Mouse (Mus musculus): Measurements from ENCODE around the gene Tiam2. TPM values are rescaled to one million over a fixed set of nuclear protein-coding genes. Genes with fewer than 3 reads are reported as not detected.
"Not testable (repeated sequence)": the region's sequence is repeated elsewhere in the genome, so short reads cannot be mapped to it uniquely, and the experiment has no call there.

The Tiam2 gene
- polyA plus RNA-seq, 1 experiment from 2014 or later = 11.9 TPM

- Histone ChIP-seq H3K36me3 (replicated peaks; ENCODE audit: control insufficient read depth, insufficient read depth, low read depth, low read length) (no peaks in the 10 kb centered on the region), H3K4me1 (ENCODE audit: control insufficient read depth, insufficient read depth, low read length) (no peaks in the 10 kb centered on the region; the same call in 1 of the 2 replicates), H3K9ac (replicated peaks; ENCODE audit: low read length) (no peak overlapping the region), H3K27ac (replicated peaks; ENCODE audit: low read depth, low read length) (no peak overlapping the region), H3K4me3 (ENCODE audit: low read depth, low read length) (no peak overlapping the region), H3K4me2 (ENCODE audit: low read depth, low read length) (no peak overlapping the region), H3K27me3 (ENCODE audit: control insufficient read depth, insufficient read depth, low read length) (no peaks in the 10 kb centered on the region), H3K9me3 (replicated peaks; ENCODE audit: control insufficient read depth, low read length) (no peaks in the 10 kb centered on the region)
- DNase-seq (ENCODE audit: low spot score) = peak; percentile 68
- 41% methylated on average over 12 of the region's 12 CpGs for WGBS
- no peak for ATAC-seq (replicated peaks; ENCODE audit: insufficient number of reproducible peaks, low FRiP score, low TSS enrichment, low read depth)
Observed at GRCm38 (mm10) chr17:3345276-3345885, 19.0 kb downstream of the Tiam2 start.

DNA sequence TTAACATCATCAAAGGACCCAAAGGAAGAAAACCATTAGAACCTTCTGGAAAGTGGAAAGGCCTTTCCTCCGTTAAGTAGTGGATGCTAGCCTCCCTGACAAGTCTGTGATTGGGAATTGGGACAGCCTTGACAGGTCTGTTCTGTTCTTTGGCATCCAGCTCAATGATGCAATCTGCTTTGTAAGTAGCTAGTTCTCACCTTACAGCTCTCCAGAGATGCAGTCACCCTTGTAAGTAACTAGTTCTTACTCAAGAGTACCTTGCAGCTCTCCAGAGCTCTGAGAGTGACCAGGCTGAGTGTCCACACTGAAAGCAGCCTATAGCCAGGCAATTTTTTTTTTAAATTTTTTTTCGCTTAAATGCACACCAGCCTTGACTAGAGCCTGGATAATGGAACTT lies 21.4 kb downstream of the Tiam2 start:
- H3K9me3 ChIP-seq (replicated peaks; ENCODE audit: control insufficient read depth, low read length) = no peaks in the 10 kb centered on the region
- ATAC-seq (replicated peaks; ENCODE audit: insufficient number of reproducible peaks, low FRiP score, low TSS enrichment, low read depth) = no peak
- H3K4me3 ChIP-seq (ENCODE audit: low read depth, low read length) = no peak overlapping the region
- H3K36me3 ChIP-seq (replicated peaks; ENCODE audit: control insufficient read depth, insufficient read depth, low read depth, low read length) = no peaks in the 10 kb centered on the region
- no peak overlapping the region for H3K27ac ChIP-seq (replicated peaks; ENCODE audit: low read depth, low read length)
- no peak overlapping the region for H3K4me2 ChIP-seq (ENCODE audit: low read depth, low read length)
- no peaks in the 10 kb centered on the region for H3K27me3 ChIP-seq (ENCODE audit: control insufficient read depth, insufficient read depth, low read length)
- H3K4me1 ChIP-seq (ENCODE audit: control insufficient read depth, insufficient read depth, low read length) = no peaks in the 10 kb centered on the region; the same call in 1 of the 2 replicates
- H3K9ac ChIP-seq (replicated peaks; ENCODE audit: low read length) = no peak overlapping the region
- DNase-seq (ENCODE audit: low spot score) = no peak
- 74% methylated on average over 2 of the region's 2 CpGs for WGBS

DNA sequence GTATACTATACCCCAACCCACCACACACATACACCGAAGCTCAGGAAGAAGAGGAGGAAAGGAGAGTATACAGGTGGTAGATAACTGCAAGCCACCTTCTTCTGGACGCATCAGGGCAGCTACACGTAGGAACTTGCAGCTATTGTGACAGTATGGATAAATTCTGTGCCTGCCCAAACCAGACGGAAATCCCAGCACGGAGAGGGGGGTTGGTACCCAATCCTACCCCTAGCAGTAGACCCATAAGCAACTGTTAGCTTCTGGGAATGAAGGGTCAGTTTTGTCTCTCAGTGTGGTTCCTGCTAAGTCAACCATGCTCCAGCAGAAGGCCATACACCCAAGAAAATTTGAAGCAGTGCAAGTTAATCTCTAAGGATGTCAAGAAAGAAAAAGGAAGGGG lies 23.0 kb downstream of the Tiam2 start:
- 91% methylated on average over 5 of the region's 5 CpGs for WGBS
- Histone ChIP-seq H3K9me3 (replicated peaks; ENCODE audit: control insufficient read depth, low read length) (no peaks in the 10 kb centered on the region), H3K27me3 (ENCODE audit: control insufficient read depth, insufficient read depth, low read length) (no peaks in the 10 kb centered on the region), H3K36me3 (replicated peaks; ENCODE audit: control insufficient read depth, insufficient read depth, low read depth, low read length) (no peaks in the 10 kb centered on the region), H3K9ac (replicated peaks; ENCODE audit: low read length) (no peak overlapping the region), H3K4me3 (ENCODE audit: low read depth, low read length) (no peak overlapping the region), H3K27ac (replicated peaks; ENCODE audit: low read depth, low read length) (no peak overlapping the region), H3K4me1 (ENCODE audit: control insufficient read depth, insufficient read depth, low read length) (no peaks in the 10 kb centered on the region; the same call in 1 of the 2 replicates), H3K4me2 (ENCODE audit: low read depth, low read length) (no peak overlapping the region)
- DNase-seq (ENCODE audit: low spot score) (no peak), ATAC-seq (replicated peaks; ENCODE audit: insufficient number of reproducible peaks, low FRiP score, low TSS enrichment, low read depth) (no peak)

DNA sequence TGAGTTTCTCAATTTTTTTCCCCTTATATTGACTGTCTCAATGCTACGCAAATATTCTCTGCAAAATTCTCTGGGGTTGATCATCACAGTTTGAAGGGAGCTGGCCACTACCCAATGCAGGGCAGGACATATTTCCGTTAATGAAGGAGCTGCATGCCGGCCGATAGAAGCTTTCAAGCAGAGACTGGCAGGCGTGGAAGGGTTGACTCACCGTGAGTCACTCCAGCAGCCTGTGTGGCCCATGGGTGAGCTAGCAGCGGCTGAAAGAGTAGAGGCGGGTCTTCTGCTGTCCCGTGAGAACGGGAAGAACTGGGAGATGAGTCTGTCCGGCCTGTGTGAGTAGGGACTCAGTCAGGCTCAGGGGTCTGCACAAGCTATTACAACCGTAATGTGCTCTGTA lies 23.6 kb downstream of the Tiam2 start:
- Histone ChIP-seq H3K27ac (replicated peaks; ENCODE audit: low read depth, low read length) (no peak overlapping the region), H3K4me3 (ENCODE audit: low read depth, low read length) (no peak overlapping the region), H3K4me1 (ENCODE audit: control insufficient read depth, insufficient read depth, low read length) (no peaks in the 10 kb centered on the region; the same call in 1 of the 2 replicates), H3K36me3 (replicated peaks; ENCODE audit: control insufficient read depth, insufficient read depth, low read depth, low read length) (no peaks in the 10 kb centered on the region), H3K4me2 (ENCODE audit: low read depth, low read length) (no peak overlapping the region), H3K9me3 (replicated peaks; ENCODE audit: control insufficient read depth, low read length) (no peaks in the 10 kb centered on the region), H3K9ac (replicated peaks; ENCODE audit: low read length) (no peak overlapping the region), H3K27me3 (ENCODE audit: control insufficient read depth, insufficient read depth, low read length) (no peaks in the 10 kb centered on the region)
- ATAC-seq (replicated peaks; ENCODE audit: insufficient number of reproducible peaks, low FRiP score, low TSS enrichment, low read depth) (no peak), DNase-seq (ENCODE audit: low spot score) (no peak)
- 82% methylated on average over 12 of the region's 12 CpGs for WGBS

DNA sequence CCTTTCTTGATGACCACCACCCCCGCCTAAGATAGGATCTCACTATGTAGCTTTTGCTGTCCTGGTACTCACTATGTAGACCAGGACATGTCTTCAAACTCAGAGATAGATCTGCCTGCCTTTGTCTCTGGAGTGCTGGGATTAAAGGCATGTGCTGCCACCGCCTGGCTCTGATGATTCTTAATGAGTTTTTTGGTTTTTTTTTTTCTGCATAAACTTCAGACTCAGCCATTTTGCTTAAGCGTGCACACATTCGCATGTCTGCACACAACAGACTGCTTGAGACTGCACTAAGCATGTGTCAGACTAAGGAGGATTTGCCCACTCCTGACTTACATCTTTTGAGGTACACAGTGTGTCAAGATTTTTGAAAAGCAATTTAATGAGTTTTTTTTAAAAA lies 24.0 kb downstream of the Tiam2 start:
- no peak overlapping the region for H3K9ac ChIP-seq (replicated peaks; ENCODE audit: low read length)
- no peak overlapping the region for H3K4me2 ChIP-seq (ENCODE audit: low read depth, low read length)
- no peak overlapping the region for H3K27ac ChIP-seq (replicated peaks; ENCODE audit: low read depth, low read length)
- ATAC-seq (replicated peaks; ENCODE audit: insufficient number of reproducible peaks, low FRiP score, low TSS enrichment, low read depth) = no peak
- H3K4me1 ChIP-seq (ENCODE audit: control insufficient read depth, insufficient read depth, low read length) = no peaks in the 10 kb centered on the region; the same call in 1 of the 2 replicates
- H3K27me3 ChIP-seq (ENCODE audit: control insufficient read depth, insufficient read depth, low read length) = no peaks in the 10 kb centered on the region
- 88% methylated on average over 4 of the region's 4 CpGs for WGBS
- H3K4me3 ChIP-seq (ENCODE audit: low read depth, low read length) = no peak overlapping the region
- H3K36me3 ChIP-seq (replicated peaks; ENCODE audit: control insufficient read depth, insufficient read depth, low read depth, low read length) = no peaks in the 10 kb centered on the region
- DNase-seq (ENCODE audit: low spot score) = no peak
- H3K9me3 ChIP-seq (replicated peaks; ENCODE audit: control insufficient read depth, low read length) = no peaks in the 10 kb centered on the region

DNA sequence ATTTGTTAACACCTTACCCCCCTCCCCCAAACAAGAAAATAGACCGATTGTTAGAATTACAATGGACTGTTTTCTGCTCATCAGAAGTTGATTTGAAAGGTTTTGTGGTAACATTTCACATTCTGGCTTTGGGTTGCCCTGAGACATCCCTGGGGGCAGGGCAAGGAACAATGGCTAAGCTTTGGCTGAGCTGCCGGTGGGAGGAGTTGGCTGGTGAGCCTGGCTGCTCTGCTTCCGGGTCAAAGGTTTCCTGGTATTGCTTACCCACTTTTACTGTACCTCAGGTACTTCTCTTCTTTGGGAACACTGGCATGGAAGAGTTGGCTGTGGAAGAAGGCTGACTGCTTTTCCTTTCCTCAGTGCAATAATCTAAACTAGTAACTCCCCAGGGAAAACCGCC lies 25.3 kb downstream of the Tiam2 start:
- no peaks in the 10 kb centered on the region for H3K4me1 ChIP-seq (ENCODE audit: control insufficient read depth, insufficient read depth, low read length)
- DNase-seq (ENCODE audit: low spot score) = no peak
- no peaks in the 10 kb centered on the region for H3K27me3 ChIP-seq (ENCODE audit: control insufficient read depth, insufficient read depth, low read length)
- no peaks in the 10 kb centered on the region for H3K36me3 ChIP-seq (replicated peaks; ENCODE audit: control insufficient read depth, insufficient read depth, low read depth, low read length)
- ATAC-seq (replicated peaks; ENCODE audit: insufficient number of reproducible peaks, low FRiP score, low TSS enrichment, low read depth) = no peak
- WGBS = 64% methylated on average over 4 of the region's 4 CpGs
- H3K27ac ChIP-seq (replicated peaks; ENCODE audit: low read depth, low read length) = no peak overlapping the region
- no peak overlapping the region for H3K4me3 ChIP-seq (ENCODE audit: low read depth, low read length)
- no peaks in the 10 kb centered on the region for H3K9me3 ChIP-seq (replicated peaks; ENCODE audit: control insufficient read depth, low read length)
- H3K4me2 ChIP-seq (ENCODE audit: low read depth, low read length) = no peak overlapping the region
- no peak overlapping the region for H3K9ac ChIP-seq (replicated peaks; ENCODE audit: low read length)

DNA sequence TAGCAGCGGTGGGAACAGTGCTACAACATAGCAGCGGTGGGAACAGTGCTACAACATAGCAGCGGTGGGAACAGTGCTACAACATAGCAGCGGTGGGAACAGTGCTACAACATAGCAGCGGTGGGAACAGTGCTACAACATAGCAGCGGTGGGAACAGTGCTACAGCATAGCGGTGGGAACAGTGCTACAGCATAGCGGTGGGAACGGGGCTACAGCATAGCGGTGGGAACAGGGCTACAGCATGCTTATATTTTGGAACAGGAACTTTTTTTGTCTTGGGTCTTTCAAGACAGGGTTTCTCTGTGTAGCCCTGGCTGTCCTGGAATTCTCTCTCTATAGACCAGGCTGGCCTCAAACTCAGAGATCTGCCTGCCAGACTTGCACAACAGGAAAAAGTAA lies 26.8 kb downstream of the Tiam2 start:
- H3K27me3 ChIP-seq (ENCODE audit: control insufficient read depth, insufficient read depth, low read length); H3K4me2 ChIP-seq (ENCODE audit: low read depth, low read length); ATAC-seq (replicated peaks; ENCODE audit: insufficient number of reproducible peaks, low FRiP score, low TSS enrichment, low read depth); DNase-seq (ENCODE audit: low spot score); H3K27ac ChIP-seq (replicated peaks; ENCODE audit: low read depth, low read length); H3K4me1 ChIP-seq (ENCODE audit: control insufficient read depth, insufficient read depth, low read length); H3K9ac ChIP-seq (replicated peaks; ENCODE audit: low read length); H3K4me3 ChIP-seq (ENCODE audit: low read depth, low read length); H3K36me3 ChIP-seq (replicated peaks; ENCODE audit: control insufficient read depth, insufficient read depth, low read depth, low read length); H3K9me3 ChIP-seq (replicated peaks; ENCODE audit: control insufficient read depth, low read length): not testable (repeated sequence)
- WGBS = 97% methylated on average over 9 of the region's 10 CpGs

- Histone ChIP-seq H3K27me3 (ENCODE audit: control insufficient read depth, insufficient read depth, low read length) (no peaks in the 10 kb centered on the region), H3K9ac (replicated peaks; ENCODE audit: low read length) (no peak overlapping the region), H3K27ac (replicated peaks; ENCODE audit: low read depth, low read length) (no peak overlapping the region), H3K4me1 (ENCODE audit: control insufficient read depth, insufficient read depth, low read length) (no peaks in the 10 kb centered on the region), H3K4me3 (ENCODE audit: low read depth, low read length) (no peak overlapping the region), H3K36me3 (replicated peaks; ENCODE audit: control insufficient read depth, insufficient read depth, low read depth, low read length) (no peaks in the 10 kb centered on the region), H3K9me3 (replicated peaks; ENCODE audit: control insufficient read depth, low read length) (no peaks in the 10 kb centered on the region), H3K4me2 (ENCODE audit: low read depth, low read length) (no peak overlapping the region)
- WGBS = 38% methylated on average over 3 of the region's 3 CpGs
- DNase-seq (ENCODE audit: low spot score) (no peak), ATAC-seq (replicated peaks; ENCODE audit: insufficient number of reproducible peaks, low FRiP score, low TSS enrichment, low read depth) (no peak)
Observed at GRCm38 (mm10) chr17:3354856-3355255, 28.5 kb downstream of the Tiam2 start.
